Mouse (Mus musculus) heart, embryonic 12.5 days (tissue): ENCODE data around the gene Arel1. TPM values are rescaled to one million over a fixed set of nuclear protein-coding genes. Genes with fewer than 3 reads are reported as not detected.

Experiments used
- ATAC-seq: fragments of 200-750 bp; cut with Nextera tagmentation; 2 replicates; pipeline ENCODE4 v1.8.0; 2017; ENCODE audit warnings: moderate TSS enrichment, moderate library complexity; ENCODE audit not compliant: insufficient number of reproducible peaks, low FRiP score
- H3K27ac ChIP-seq: fragments of 300-500 bp; sonication (generic); 2 replicates; pipeline ENCODE4 v1.5.1; 2016; ENCODE audit warnings: mild to moderate bottlenecking, moderate library complexity; ENCODE audit not compliant: poor library complexity, severe bottlenecking
- H3K27me3 ChIP-seq: fragments of 300-500 bp; sonication (generic); replicated peaks from 2 replicates; pipeline ENCODE4 v1.6.1; 2016; ENCODE audit warnings: mild to moderate bottlenecking, moderate library complexity
- H3K36me3 ChIP-seq: fragments of 300-500 bp; sonication (generic); 2 replicates; pipeline ENCODE4 v1.6.1; 2016; ENCODE audit warnings: mild to moderate bottlenecking, moderate library complexity
- H3K4me1 ChIP-seq: fragments of 300-500 bp; sonication (generic); replicated peaks from 2 replicates; pipeline ENCODE4 v1.6.1; 2016; ENCODE audit warnings: mild to moderate bottlenecking
- H3K4me2 ChIP-seq: fragments of 300-500 bp; sonication (generic); 2 replicates; pipeline ENCODE4 v1.6.1; 2016; ENCODE audit warnings: mild to moderate bottlenecking, moderate library complexity
- H3K4me3 ChIP-seq: fragments of 300-500 bp; sonication (generic); 2 replicates; pipeline ENCODE4 v1.5.1; 2016; ENCODE audit warnings: mild to moderate bottlenecking
- H3K9ac ChIP-seq: fragments of 300-500 bp; sonication (generic); 2 replicates; pipeline ENCODE4 v1.6.1; 2016; ENCODE audit warnings: mild to moderate bottlenecking, moderate library complexity
- H3K9me3 ChIP-seq: fragments of 300-500 bp; sonication (generic); replicated peaks from 2 replicates; pipeline ENCODE4 v1.6.1; 2016; ENCODE audit warnings: mild to moderate bottlenecking, moderate library complexity
- WGBS: fragments of 180-500 bp; shearing (Covaris S2); methylation state at CpG from one replicate; pipeline ENCODE4 v1.1.7; 2016; 5-methylcytosine and 5-hydroxymethylcytosine counted together
- polyA plus RNA-seq: library from polyadenylated mRNA; unstranded; fragments of >200 nt; fragmentation: Nextera tagmentation; extraction: Ambion mirVana; gene quantifications from 2 replicates; pipeline ENCODE4 v1.2.1, GENCODE M21; 2016

Arel1 gene
- polyA plus RNA-seq, 1 experiment from 2014 or later = 15.4 TPM

DNA sequence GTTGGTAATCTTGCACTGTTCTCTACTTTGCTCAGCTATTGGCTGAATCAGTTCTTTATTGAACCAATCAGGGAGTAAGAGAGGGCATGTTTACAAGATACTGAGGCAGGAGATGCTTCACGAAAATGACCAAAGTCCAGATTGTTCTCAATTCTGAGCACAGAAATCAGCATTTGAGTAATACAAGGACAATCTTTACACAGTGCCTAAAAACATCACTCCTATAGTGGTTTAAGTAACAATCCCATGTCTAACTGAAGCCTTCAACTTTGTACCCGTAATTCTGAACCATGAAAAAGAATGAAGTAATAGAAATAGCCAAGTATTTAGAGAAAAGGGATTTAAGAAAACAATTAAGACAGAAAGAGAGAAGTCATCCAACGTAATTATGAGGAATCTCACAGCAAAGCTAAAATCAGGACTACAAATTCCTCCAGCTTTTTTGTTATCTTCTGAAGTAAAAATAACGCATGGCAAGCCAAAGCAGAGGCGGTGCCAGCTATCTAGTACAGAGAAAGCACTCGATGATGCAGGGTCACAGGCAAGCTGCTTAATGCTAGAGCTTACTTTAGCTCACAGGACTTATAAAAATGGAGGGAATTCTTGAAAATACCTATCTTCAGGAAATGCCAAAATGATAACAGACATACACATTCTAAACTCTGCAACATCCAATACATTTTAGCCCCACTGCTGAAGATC, 22.0 kb downstream of the Arel1 start:
- Histone ChIP-seq H3K9me3 (no peaks in the 10 kb centered on the region), H3K27me3 (no peaks in the 10 kb centered on the region), H3K36me3 (peaks cover 33% of the 10 kb centered on the region), H3K4me1 (peaks cover 35% of the 10 kb centered on the region), H3K9ac (no peak overlapping the region), H3K4me3 (no peak overlapping the region), H3K4me2 (no peak overlapping the region), H3K27ac (0 out of 2 replicates have a peak overlapping the region, but pooled peaks have one; percentile 33)
- no peak for ATAC-seq
- WGBS = 55% methylated on average over 6 of the region's 6 CpGs

DNA sequence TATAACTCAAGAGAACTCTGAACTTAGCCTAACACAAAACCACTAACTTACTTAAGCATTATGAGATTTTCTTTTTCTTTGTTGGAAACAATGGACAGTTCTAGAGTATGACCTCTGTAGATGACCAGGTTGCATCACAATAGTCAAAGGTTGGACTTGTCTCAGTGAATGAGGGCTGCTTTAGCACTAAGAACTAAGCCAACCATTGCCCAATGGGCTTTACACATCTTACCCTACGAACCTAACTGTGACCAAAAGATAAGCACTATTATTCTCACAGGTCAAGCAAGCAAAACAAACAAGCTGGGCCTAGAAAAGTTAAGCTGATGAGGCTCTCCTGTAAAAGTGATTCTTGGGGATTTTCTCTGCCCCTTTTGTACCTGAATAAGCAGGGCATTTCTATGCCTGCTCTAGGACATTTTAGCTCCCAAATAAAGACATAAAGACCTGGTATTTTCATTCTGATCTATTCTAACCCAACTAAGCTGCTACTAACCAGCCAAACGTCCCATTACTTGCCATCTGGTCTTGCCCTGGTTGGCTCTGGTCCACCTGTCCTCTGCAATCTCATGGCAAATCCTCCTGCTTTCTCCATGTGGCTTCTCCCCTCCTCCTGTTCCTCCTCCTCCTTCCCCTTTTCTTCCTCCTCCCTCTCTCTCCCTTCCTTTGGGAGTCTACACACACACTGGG, 22.7 kb downstream of the Arel1 start:
- 67% methylated on average over 2 of the region's 2 CpGs for WGBS
- peaks cover 40% of the 10 kb centered on the region for H3K4me1 ChIP-seq
- H3K9me3 ChIP-seq = no peaks in the 10 kb centered on the region
- no peaks in the 10 kb centered on the region for H3K27me3 ChIP-seq
- no peak for ATAC-seq
- H3K4me3 ChIP-seq = no peak overlapping the region
- H3K9ac ChIP-seq = no peak overlapping the region
- H3K4me2 ChIP-seq = no peak overlapping the region
- peaks cover 32% of the 10 kb centered on the region for H3K36me3 ChIP-seq
- H3K27ac ChIP-seq = no peak overlapping the region

DNA sequence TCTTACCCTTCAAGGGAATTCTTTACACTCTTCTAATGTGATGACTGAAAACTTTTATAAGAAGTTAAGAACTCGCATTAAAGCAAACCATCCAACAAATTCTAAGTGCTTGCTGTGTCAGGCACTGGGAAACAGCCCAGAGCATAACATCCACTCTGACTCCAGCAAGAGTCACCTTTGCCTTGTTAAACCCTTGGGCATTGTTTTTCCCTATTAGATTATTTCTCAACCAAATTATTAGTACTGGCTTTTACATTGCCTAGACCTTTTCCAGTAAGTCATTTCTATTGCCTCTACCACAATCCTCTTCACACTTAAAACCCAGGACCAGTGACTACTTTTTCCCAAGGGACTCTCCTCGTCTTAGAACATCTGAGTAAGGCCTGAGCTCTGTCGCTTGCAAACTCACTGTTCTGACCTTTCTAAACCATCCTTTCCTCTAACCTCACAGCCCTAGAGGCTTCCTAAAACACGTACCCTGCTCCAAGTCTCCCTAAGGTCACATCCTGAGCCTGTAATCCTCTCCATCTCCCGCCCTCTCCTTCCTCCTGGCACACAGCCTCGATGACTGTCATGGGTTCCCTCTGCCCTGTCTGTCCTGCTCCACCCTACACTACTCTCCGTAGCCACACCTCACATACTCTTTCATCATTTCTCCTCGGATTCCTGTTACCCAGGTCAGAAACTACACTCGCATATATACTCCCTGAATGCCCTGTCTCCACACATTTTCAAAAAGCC, 25.7 kb downstream of the Arel1 start:
- H3K36me3 ChIP-seq = peaks cover 54% of the 10 kb centered on the region
- no peak overlapping the region for H3K9ac ChIP-seq
- 80% methylated on average over 9 of the region's 9 CpGs for WGBS
- peaks cover 38% of the 10 kb centered on the region for H3K4me1 ChIP-seq
- no peak overlapping the region for H3K4me2 ChIP-seq
- H3K27ac ChIP-seq = peak overlapping the region; percentile 2; the same call in 1 of the 2 replicates
- H3K4me3 ChIP-seq = no peak overlapping the region
- H3K9me3 ChIP-seq = no peaks in the 10 kb centered on the region
- ATAC-seq = no peak
- H3K27me3 ChIP-seq = no peaks in the 10 kb centered on the region

DNA sequence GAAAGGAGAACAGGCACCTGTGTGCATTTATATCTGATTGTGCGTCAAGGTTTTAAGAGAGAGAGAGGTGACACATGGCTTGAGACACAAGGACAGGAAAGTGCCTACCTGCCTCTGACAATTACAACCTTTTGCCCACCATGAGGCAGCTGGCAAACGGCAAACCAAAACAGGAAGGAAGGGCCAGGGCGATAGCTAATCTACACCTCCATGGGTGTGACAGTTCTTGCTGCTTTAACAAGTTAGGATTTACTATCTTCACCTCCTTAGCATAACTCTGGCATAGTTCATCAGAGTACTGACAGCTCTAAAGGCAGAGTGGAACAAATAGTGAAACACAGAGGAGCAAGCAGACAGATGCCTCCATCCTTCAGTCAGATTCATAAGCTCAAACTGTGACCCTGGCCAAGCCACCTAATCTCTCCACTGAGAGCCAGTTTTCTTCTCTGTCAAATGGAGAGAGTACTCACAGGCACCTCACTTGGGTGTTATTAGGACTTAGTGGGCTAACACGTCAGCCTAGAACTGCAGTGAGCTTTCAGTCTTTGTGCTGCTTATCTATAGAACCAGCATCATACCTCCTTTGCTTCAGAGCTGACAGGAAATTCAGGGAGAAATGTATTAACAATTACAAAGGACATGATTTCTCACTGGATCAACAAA, 26.4 kb downstream of the Arel1 start:
- H3K9ac ChIP-seq = no peak overlapping the region
- ATAC-seq = no peak
- peak overlapping the region; percentile 2; the same call in 1 of the 2 replicates for H3K27ac ChIP-seq
- H3K4me3 ChIP-seq = no peak overlapping the region
- no peaks in the 10 kb centered on the region for H3K27me3 ChIP-seq
- H3K4me2 ChIP-seq = no peak overlapping the region
- peaks cover 53% of the 10 kb centered on the region for H3K36me3 ChIP-seq
- H3K4me1 ChIP-seq = peaks cover 37% of the 10 kb centered on the region
- WGBS = 40% methylated on average over 4 of the region's 4 CpGs
- H3K9me3 ChIP-seq = no peaks in the 10 kb centered on the region

DNA sequence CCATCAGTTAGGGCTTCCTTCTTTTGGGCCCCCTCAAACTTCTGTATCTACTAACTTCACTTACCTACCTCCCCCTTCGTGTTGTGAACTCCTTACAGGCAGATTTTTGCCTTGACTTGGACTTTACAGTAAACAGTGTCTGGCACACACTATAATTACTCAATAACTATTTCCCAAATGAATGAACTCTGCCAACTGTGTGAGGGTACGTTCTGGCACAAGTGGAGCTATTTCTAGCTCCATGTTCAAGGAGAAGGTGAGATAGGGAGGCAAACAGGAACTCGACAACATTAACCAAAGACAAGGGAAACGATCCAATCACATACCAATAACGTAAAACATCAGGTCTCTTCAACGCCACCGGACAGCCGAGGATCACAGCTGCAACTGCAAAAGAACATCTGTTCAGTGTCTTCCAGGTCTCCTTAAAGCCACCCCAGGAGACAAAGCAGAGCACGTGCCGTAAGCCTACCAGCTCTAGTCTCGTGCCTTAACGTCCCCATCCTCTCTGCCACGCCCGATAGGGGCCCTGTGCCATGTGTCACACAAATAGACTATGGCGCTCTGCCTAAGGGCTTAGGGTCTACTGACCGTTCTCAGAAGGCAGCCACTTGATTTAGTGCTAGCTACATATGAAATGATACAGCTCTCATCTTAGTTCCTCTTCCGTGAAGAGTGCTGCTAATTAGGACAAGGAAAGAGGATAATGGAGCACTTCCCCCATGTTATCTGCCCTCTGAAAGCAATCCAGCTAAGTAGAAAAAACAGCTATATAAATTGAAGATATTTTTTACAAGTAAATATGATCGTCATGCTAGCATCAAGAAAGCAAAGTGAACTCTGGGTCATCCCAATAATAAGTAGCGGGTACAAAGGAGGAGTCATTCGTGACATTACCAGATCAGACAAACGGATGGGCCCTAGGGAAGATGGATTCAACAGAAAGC, 27.4 kb downstream of the Arel1 start:
- 0 out of 2 replicates have a peak overlapping the region, but pooled peaks have one; percentile 29 for H3K27ac ChIP-seq
- H3K4me2 ChIP-seq = no peak overlapping the region
- H3K27me3 ChIP-seq = no peaks in the 10 kb centered on the region
- peaks cover 61% of the 10 kb centered on the region for H3K36me3 ChIP-seq
- peaks cover 36% of the 10 kb centered on the region for H3K4me1 ChIP-seq
- 76% methylated on average over 21 of the region's 21 CpGs for WGBS
- H3K9me3 ChIP-seq = no peaks in the 10 kb centered on the region
- no peak overlapping the region for H3K9ac ChIP-seq
- H3K4me3 ChIP-seq = no peak overlapping the region
- no peak for ATAC-seq

DNA sequence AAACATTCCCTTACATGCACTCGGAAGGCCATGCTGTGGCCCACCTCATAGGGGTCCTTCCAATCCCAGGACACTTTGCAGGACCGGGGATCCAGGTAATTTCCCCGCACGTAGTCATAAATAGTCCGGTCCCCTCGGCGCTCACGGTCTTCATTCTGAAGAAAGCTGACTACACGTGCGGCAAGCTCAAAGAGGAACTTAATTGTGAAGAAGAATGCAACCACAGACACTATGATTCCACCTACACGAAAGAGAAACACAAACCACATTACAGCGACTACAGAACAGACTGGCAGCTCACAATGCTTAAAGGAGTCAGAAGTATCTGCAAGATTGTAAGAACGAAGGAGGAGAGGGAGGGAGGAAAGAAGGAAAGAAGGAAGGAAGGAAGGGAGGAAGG, 29.0 kb downstream of the Arel1 start:
- no peak for ATAC-seq

DNA sequence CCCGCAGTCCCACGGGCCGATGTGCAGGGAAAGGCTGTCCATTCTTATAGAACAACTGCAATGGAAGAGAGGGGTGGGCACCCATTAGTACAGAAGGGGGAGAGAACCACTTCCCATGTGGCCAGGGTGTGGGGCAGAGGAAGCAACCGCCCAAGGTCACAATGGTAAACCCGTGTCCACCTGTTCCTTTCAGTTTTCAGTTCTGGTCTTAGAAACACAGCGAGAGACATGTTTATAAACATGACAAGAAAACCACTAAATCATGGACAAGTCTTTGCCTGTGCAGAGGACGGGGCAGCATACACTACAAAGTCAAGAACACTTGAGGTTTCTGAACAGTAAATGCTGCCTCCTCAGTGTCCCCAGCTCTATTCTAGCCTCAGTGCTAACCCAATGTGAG, 30.4 kb downstream of the Arel1 start:
- 92% methylated on average over 7 of the region's 7 CpGs for WGBS
- Histone ChIP-seq H3K4me1 (peaks cover 41% of the 10 kb centered on the region), H3K36me3 (peaks cover 52% of the 10 kb centered on the region), H3K27ac (no peak overlapping the region), H3K4me2 (no peak overlapping the region), H3K9ac (no peak overlapping the region), H3K4me3 (no peak overlapping the region), H3K27me3 (no peaks in the 10 kb centered on the region), H3K9me3 (no peaks in the 10 kb centered on the region)
- ATAC-seq = no peak

More for the DNA sequence above, 29.0 kb downstream of the Arel1 start:
- Histone ChIP-seq H3K4me2 (no peak overlapping the region), H3K4me3 (no peak overlapping the region), H3K27ac (no peak overlapping the region), H3K4me1 (peaks cover 35% of the 10 kb centered on the region), H3K9ac (no peak overlapping the region), H3K9me3 (no peaks in the 10 kb centered on the region), H3K36me3 (peaks cover 55% of the 10 kb centered on the region), H3K27me3 (no peaks in the 10 kb centered on the region)
- WGBS = 96% methylated on average over 13 of the region's 13 CpGs

DNA sequence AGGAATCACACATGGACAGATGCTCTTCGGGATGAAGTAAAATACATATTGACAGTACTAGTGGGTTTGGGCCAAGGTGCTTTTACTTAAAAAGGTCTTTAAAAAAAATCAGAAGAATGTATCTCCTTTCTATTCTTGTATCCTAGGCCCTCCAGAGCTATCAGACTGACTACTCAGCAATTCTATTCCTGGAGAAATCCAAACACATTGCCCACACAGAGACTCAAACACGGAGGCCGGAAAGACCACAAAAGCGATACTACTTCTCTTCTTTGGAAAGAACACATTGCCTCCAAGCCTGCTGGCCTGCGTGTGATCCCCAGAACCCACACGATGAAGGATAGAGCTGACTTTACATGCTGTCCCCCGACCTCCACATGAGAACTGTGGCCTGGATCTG, 31.6 kb downstream of the Arel1 start:
- no peaks in the 10 kb centered on the region for H3K9me3 ChIP-seq
- peak overlapping the region; percentile 67 for H3K27ac ChIP-seq
- H3K4me3 ChIP-seq = no peak overlapping the region
- whole genome bisulfite sequencing = 73% methylated on average over 7 of the region's 7 CpGs
- H3K27me3 ChIP-seq = no peaks in the 10 kb centered on the region
- H3K4me1 ChIP-seq = peaks cover 32% of the 10 kb centered on the region
- H3K36me3 ChIP-seq = peaks cover 64% of the 10 kb centered on the region
- no peak for ATAC-seq
- H3K9ac ChIP-seq = no peak overlapping the region
- H3K4me2 ChIP-seq = no peak overlapping the region

DNA sequence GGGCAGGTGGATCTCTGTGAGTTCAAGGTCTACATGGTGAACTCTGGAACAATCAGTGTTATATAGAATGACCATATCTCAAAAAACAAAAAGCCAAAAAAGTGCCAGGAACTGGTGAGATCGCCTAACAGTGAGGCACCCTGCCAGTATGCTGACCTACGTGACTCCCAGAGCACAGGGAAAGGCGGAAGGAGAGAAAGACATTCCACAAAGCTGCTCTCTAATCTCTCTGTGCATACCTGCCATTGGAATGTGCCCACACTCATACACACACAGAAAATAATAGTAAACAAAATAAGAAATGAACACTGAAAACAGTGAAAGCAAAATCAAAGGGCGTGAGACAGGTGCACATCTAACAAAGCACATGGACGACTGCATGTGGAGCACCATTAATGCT, 35.4 kb downstream of the Arel1 start:
- Histone ChIP-seq H3K27ac (peak overlapping the region; percentile 11; the same call in 1 of the 2 replicates), H3K4me2 (no peak overlapping the region), H3K9me3 (no peaks in the 10 kb centered on the region), H3K27me3 (no peaks in the 10 kb centered on the region), H3K36me3 (peaks cover 65% of the 10 kb centered on the region), H3K9ac (no peak overlapping the region), H3K4me1 (peaks cover 21% of the 10 kb centered on the region), H3K4me3 (no peak overlapping the region)
- ATAC-seq = no peak
- WGBS = 70% methylated on average over 5 of the region's 5 CpGs

DNA sequence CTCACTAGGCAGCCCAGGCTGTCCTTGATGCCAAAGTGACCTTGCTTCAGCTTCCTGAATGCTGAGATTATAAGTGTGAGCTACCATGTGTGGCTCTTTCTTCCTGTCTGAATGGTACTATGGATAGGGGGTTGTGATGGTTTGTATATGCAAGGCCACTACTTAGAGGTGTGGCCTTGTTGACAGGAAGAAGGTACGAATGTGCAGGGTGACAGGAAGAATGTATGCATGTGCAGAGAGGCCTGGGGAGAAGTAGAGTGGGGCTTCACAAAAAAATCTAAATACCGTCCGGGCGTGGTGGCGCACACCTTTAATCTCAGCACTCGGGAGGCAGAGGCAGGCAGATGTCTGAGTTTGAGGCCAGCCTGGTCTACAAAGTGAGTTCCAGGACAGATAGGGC, 38.5 kb downstream of the Arel1 start:
- Histone ChIP-seq H3K9ac (no peak overlapping the region), H3K4me2 (no peak overlapping the region), H3K27ac (no peak overlapping the region), H3K4me1 (peaks cover 10% of the 10 kb centered on the region), H3K9me3 (no peaks in the 10 kb centered on the region), H3K4me3 (no peak overlapping the region), H3K27me3 (no peaks in the 10 kb centered on the region), H3K36me3 (peaks cover 68% of the 10 kb centered on the region)
- 91% methylated on average over 6 of the region's 6 CpGs for WGBS
- no peak for ATAC-seq
